Mouse (Mus musculus) left cerebral cortex, adult 2 months (tissue): Measurements from ENCODE around the gene Mtmr1. TPM values are rescaled to one million over a fixed set of nuclear protein-coding genes. Genes with fewer than 3 reads are reported as not detected.

Source experiments
- DNase-seq, 2 experiments: peaks; one replicate each; pipeline ENCODE4 v3.0.0; 2021 to 2022; ENCODE audit warnings: low spot score in 2 of 2, mixed read lengths in 1 of 2; ENCODE audit errors: extremely low spot score in 1 of 2
- H3K27ac ChIP-seq: fragments of 200-600 bp; 2 replicates; pipeline ENCODE4 v1.8.1; 2022
- H3K4me3 ChIP-seq: fragments of 200-600 bp; 2 replicates; pipeline ENCODE4 v1.8.1; 2022
- CTCF ChIP-seq: fragments of 200-600 bp; IDR thresholded peaks from 2 replicates; pipeline ENCODE4 v1.8.1; 2022; ENCODE audit warnings: antibody characterized with exemption, mild to moderate bottlenecking, moderate library complexity
- intact Hi-C: fragments of 180-260 bp; cut with DNase I; formaldehyde crosslinking; loops from one replicate; pipeline ENCODE4 v1.15.1; 2025
- total RNA-seq, 2 experiments: library from RNA; stranded (reverse); gene quantifications; 2 replicates each; pipeline ENCODE4 v1.2.3; 2021

Gene Mtmr1
- total RNA-seq, 2 experiments from 2014 or later, result 44.4 to 47.4 TPM

DNA sequence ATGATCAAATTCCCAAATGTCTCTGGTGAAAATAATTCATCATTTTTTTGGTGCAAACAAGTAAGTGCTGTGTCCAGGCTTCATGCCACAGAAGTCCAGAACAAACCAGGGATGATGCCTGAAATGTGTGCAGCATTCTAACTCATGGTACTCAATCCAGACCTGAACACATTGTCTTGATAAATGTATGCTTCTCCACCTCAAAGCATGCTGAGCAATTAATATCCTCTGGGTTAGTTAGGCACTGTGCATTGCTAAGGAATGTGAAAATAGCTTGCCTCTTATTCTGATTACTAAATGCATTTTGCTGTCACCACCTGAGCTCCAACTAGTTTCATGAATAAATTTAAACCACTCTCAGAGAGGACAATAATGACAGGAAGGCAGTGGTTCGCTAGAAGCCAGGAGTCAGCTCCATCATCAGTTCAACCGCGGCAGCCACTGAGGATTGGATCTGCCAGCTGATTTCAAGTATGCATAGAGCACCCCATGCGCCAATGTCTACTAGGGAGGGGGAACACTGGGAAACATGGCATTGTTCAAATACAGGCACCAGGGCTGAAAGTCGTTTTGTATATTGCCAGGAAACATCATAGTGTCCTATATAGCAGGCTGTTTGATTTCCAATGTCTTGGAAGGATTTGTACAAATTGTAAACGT, 91.6 kb downstream of the Mtmr1 start:
- Histone ChIP-seq H3K4me3 (no peak overlapping the region), H3K27ac (no peak overlapping the region)
- DNase-seq, result no peak
- intact Hi-C loops, result no loop called here
- TF ChIP-seq CTCF, result no peak

DNA sequence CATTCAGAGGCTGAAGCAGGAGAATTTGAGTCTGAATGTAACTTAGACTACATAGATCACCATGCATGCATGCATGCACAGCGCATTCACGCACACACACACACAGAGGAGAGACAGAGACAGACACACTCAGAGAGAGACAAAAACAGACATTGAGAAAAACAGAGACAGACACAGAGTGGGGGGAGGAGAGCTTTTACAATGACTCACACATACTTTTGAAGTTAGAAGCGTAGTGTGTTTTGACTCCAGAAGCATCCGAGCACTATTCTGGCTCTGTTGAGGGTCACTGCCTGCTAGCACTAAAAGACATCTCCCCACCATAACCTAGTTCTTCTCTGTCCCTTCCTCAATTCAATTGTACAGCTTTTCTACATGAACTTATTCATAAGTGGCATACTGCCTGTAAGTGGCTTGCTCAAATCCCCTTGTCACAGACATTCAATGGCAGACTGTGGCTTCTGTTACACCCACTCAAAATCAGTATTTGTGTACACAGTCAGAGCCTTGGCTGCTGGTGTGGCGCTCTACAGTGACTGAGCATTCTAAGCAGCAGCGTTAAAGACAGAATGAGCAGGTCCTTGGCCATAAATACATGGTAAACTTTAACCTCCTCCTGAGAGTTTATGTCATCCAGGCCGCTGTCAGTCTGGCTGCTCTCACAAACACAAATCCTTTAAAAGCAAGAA, 99.7 kb downstream of the Mtmr1 start:
- no peak for TF ChIP-seq CTCF
- no peak for DNase-seq
- H3K27ac ChIP-seq, result no peak overlapping the region
- intact Hi-C loops, result no loop called here
- H3K4me3 ChIP-seq, result no peak overlapping the region

DNA sequence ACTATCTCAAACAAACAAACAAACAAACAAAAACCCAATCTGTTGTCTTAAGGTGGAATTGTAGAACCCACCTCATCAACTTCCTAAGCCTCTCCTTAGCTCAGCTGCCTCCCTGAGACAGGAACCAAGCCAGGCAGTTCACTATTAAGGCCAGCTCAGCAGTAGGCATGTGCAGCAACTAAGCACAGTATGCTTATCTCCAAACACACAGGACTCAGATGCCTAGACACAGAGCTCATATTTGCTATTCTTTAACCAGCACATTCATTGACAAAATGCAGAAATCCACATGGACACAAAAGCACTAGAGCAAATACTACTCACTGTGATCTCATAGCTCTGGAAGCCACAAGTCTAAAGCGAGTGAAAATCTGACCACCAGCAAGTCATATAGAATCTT, 100.9 kb downstream of the Mtmr1 start:
- no peak for DNase-seq
- no peak for TF ChIP-seq CTCF
- intact Hi-C loops, result no loop called here
- no peak overlapping the region for H3K4me3 ChIP-seq
- no peak overlapping the region for H3K27ac ChIP-seq

DNA sequence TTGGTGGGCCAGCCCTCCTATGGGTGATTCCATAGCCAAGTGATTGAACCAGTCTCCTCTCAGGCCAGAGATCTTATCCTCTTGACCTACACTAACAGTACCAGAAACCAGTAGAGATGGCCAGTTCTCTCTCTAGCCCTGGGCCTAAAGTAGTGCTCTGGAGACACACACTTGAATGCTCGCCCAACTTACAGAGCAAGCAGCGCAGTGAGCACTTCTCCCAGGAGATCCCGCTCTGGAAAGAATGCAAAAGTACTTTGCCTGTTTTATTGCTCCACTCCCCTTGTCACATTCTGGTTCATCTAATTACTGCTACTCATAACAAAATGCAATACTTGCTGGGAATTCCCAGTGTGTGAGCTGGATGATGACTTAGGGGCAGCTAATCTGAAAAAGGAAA, 102.9 kb downstream of the Mtmr1 start:
- H3K4me3 ChIP-seq, result no peak overlapping the region
- no peak overlapping the region for H3K27ac ChIP-seq
- intact Hi-C loops, result no loop called here
- DNase-seq, result no peak
- TF ChIP-seq CTCF, result no peak

Other genes with a start within 250 kb of the Mtmr1 start
- 1 to 10 TPM; 6.0 to 7.8 TPM for gene Mtm1, start 154.0 kb upstream of the Mtmr1 start, total RNA-seq
- gene Cd99l2, start 128.1 kb downstream of the Mtmr1 start, total RNA-seq, result 10 to 100 TPM; 65.6 to 66.7 TPM
- gene Hmgb3, start 191.2 kb downstream of the Mtmr1 start, total RNA-seq, result 10 to 100 TPM; 24.0 to 33.7 TPM